Mouse (Mus musculus): ENCODE results near the gene Slc35f3.

- no peak for TF ChIP-seq POLR2A (IDR thresholded peaks at IDR 0.05; ENCODE audit: control insufficient read depth, extremely low read depth, insufficient read depth, low read length, poor library complexity)
- no peak for TF ChIP-seq CTCF (IDR thresholded peaks at IDR 0.05; ENCODE audit: borderline replicate concordance, control insufficient read depth, extremely low read depth, insufficient read depth, low read length, poor library complexity)
Measured at GRCm38 (mm10) chr8:126343427-126343826, 45.1 kb downstream of the Slc35f3 start.
